Mouse (Mus musculus): Measurements from ENCODE around the gene Aida. TPM values are rescaled to one million over a fixed set of nuclear protein-coding genes. Genes with fewer than 3 reads are reported as not detected.

The Aida gene
- 10 to 100 TPM in 1 of 2 experiments, 1 to 10 TPM in 1; 5.5 to 30.8 TPM for polyA plus RNA-seq (2012; fragmentation: generic; extraction: Trizol)

GRCm38 (mm10) chr1:183296465-183296864 is at the start of gene Aida:
Aida (plus strand) TSS chr1:183296590.

GRCm38 (mm10) chr1:183296877-183297383 is 540 bp downstream of the Aida start, which contains the start of gene Brox:
Brox (minus strand) TSS chr1:183297269.

GRCm38 (mm10) chr1:183369427-183370014 is 73.1 kb downstream of the Aida start, which contains the start of gene Mia3:
Mia3 (minus strand) TSS chr1:183369553.

Other genes with a start within 250 kb of the Aida start
- 10 to 100 TPM in 1 of 2 experiments, 1 to 10 TPM in 1; 4.9 to 28.2 TPM for gene Disp1, start 75.1 kb upstream of the Aida start, polyA plus RNA-seq (2012; fragmentation: generic; extraction: Trizol)
- gene Brox, start 679 bp downstream of the Aida start, polyA plus RNA-seq (2012; fragmentation: generic; extraction: Trizol) = 10 to 100 TPM in 1 of 2 experiments, 1 to 10 TPM in 1; 1.3 to 15.4 TPM
- gene Mia3, start 73.0 kb downstream of the Aida start, polyA plus RNA-seq (2012; fragmentation: generic; extraction: Trizol) = 10 to 100 TPM in 1 of 2 experiments, 1 to 10 TPM in 1; 3.7 to 45.3 TPM
- gene Taf1a, start 92.4 kb downstream of the Aida start, polyA plus RNA-seq (2012; fragmentation: generic; extraction: Trizol) = 1 to 10 TPM in 1 of 2 experiments, under 1 TPM in 1; 0.57 to 5.6 TPM
- under 1 TPM; 0.01 to 0.28 TPM for gene Hhipl2, start 121.6 kb downstream of the Aida start, polyA plus RNA-seq (2012; fragmentation: generic; extraction: Trizol)

Measured in C3H10T1/2 (cell line).